Mouse (Mus musculus): Measurements from ENCODE around the gene Lsg1.

- TF ChIP-seq CTCF (IDR thresholded peaks at IDR 0.05; ENCODE audit: insufficient read depth, low read length): no peak
- TF ChIP-seq POLR2A (IDR thresholded peaks at IDR 0.05; ENCODE audit: borderline replicate concordance, extremely low read depth, low read depth, low read length): peak; percentile 90; the same call in 1 of the 2 replicates
Observed at GRCm38 (mm10) chr16:30510504-30511451, 76.6 kb downstream of the Lsg1 start.

All from lung, adult 2 months (tissue).